Mouse (Mus musculus): ENCODE measurements around the gene Golga2. TPM values are rescaled to one million over a fixed set of nuclear protein-coding genes. Genes with fewer than 3 reads are reported as not detected.

The Golga2 gene
- total and polyA plus RNA-seq, 3 experiments: 15.4 to 27.1 (median 23.0) TPM

DNA sequence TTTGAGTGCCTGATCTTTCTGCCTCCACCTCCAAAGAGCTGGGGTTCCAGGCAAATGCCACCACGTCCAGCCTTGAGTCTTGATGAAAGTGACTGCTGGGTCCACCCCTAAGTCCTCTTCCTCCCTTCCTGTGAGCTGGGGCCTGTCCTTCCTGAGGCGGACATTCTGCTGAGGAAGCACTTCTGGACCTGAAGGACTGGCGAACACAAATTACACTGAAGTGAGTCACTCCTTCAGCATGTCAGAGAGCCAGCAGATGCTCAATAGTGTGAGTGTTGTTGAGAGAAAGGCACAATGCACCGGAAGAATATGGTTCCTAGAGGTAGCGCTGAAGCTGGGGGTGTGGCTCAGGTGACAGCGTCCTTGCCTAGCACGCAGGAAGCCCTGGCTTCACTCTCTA lies 38.2 kb downstream of the Golga2 start:
- H3K4me2 ChIP-seq (ENCODE audit: insufficient read depth, low read depth, poor library complexity, severe bottlenecking): no peak overlapping the region
- H3K4me1 ChIP-seq (ENCODE audit: control insufficient read depth in 1 of 2, insufficient read depth in 2 of 2): no peaks in the 10 kb centered on the region
- no peaks in the 10 kb centered on the region for H3K36me3 ChIP-seq (replicated peaks in 1 of 2; ENCODE audit: control insufficient read depth in 1 of 2, insufficient read depth in 1 of 2, low read length in 1 of 2)
- dilution Hi-C loops (cut with MboI; ENCODE audit: extremely low pct_ligation_motif_present, extremely low pct_unique_long_range_greater_than_20kb, low sequenced_read_pairs): no loop called here
- TF ChIP-seq HCFC1 (IDR thresholded peaks at IDR 0.05; ENCODE audit: low read depth, low read length) (no peak), SIN3A (IDR thresholded peaks at IDR 0.05; ENCODE audit: low read length) (no peak), IRF4 (IDR thresholded peaks at IDR 0.05; ENCODE audit: low read depth, low read length) (no peak), ETS1 (conservative IDR thresholded peaks at IDR 0.05; ENCODE audit: low read depth, low read length) (no peak)
- no peak for DNase-seq (ENCODE audit: extremely low read depth)
- H3K27me3 ChIP-seq (replicated peaks): peaks cover 87% of the 10 kb centered on the region
- in situ Hi-C loops (cut with MboI; ENCODE audit: low pct_ligation_motif_present, low pct_unique_long_range_greater_than_20kb, low sequenced_read_pairs): no loop called here
- H3K79me2 ChIP-seq (replicated peaks; ENCODE audit: control insufficient read depth, extremely low read depth, insufficient read depth, poor library complexity, severe bottlenecking): no peaks in the 10 kb centered on the region
- H3K27ac ChIP-seq (ENCODE audit: insufficient read depth, low read depth): no peak overlapping the region
- peaks cover 3% of the 10 kb centered on the region for H3K9me3 ChIP-seq (replicated peaks; ENCODE audit: low read length)
- no peak overlapping the region for H3K9ac ChIP-seq (ENCODE audit: insufficient read depth, low read depth)
- H3K4me3 ChIP-seq (replicated peaks in 1 of 3; ENCODE audit: low read depth in 2 of 3, low read length in 2 of 3, poor library complexity in 1 of 3): no peak overlapping the region

DNA sequence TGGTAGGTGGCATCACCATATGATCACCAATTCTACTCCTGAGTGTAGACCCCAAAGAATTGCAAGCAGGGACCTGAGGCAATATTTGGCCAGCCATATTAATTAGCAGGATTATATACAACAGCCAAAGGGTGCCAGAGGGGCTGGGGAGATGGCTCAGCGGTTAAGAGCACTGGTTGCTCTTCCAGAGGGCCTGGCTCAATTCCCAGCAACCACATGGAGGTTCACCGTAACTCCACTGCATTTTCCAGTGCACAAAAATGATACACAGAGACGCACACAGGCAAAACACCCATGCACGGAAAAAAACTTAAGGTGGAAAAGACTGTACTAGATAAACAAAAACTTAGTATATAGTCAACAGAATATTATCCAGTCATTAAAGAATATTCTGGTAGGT lies 40.0 kb downstream of the Golga2 start:
- H3K4me3 ChIP-seq (replicated peaks in 1 of 3; ENCODE audit: low read depth in 2 of 3, low read length in 2 of 3, poor library complexity in 1 of 3): no peak overlapping the region
- in situ Hi-C loops (cut with MboI; ENCODE audit: low pct_ligation_motif_present, low pct_unique_long_range_greater_than_20kb, low sequenced_read_pairs) (no loop called here), dilution Hi-C loops (cut with MboI; ENCODE audit: extremely low pct_ligation_motif_present, extremely low pct_unique_long_range_greater_than_20kb, low sequenced_read_pairs) (no loop called here)
- H3K27me3 ChIP-seq (replicated peaks): peaks cover 88% of the 10 kb centered on the region
- no peaks in the 10 kb centered on the region for H3K4me1 ChIP-seq (ENCODE audit: control insufficient read depth in 1 of 2, insufficient read depth in 2 of 2)
- no peak for DNase-seq (ENCODE audit: extremely low read depth)
- peaks cover 3% of the 10 kb centered on the region for H3K9me3 ChIP-seq (replicated peaks; ENCODE audit: low read length)
- H3K9ac ChIP-seq (ENCODE audit: insufficient read depth, low read depth): no peak overlapping the region
- H3K79me2 ChIP-seq (replicated peaks; ENCODE audit: control insufficient read depth, extremely low read depth, insufficient read depth, poor library complexity, severe bottlenecking): no peaks in the 10 kb centered on the region
- no peak for TF ChIP-seq MEF2A (IDR thresholded peaks at IDR 0.05; ENCODE audit: borderline replicate concordance, low read depth, low read length)
- H3K36me3 ChIP-seq (replicated peaks in 1 of 2; ENCODE audit: control insufficient read depth in 1 of 2, insufficient read depth in 1 of 2, low read length in 1 of 2): no peaks in the 10 kb centered on the region
- H3K27ac ChIP-seq (ENCODE audit: insufficient read depth, low read depth): no peak overlapping the region
- H3K4me2 ChIP-seq (ENCODE audit: insufficient read depth, low read depth, poor library complexity, severe bottlenecking): no peak overlapping the region

DNA sequence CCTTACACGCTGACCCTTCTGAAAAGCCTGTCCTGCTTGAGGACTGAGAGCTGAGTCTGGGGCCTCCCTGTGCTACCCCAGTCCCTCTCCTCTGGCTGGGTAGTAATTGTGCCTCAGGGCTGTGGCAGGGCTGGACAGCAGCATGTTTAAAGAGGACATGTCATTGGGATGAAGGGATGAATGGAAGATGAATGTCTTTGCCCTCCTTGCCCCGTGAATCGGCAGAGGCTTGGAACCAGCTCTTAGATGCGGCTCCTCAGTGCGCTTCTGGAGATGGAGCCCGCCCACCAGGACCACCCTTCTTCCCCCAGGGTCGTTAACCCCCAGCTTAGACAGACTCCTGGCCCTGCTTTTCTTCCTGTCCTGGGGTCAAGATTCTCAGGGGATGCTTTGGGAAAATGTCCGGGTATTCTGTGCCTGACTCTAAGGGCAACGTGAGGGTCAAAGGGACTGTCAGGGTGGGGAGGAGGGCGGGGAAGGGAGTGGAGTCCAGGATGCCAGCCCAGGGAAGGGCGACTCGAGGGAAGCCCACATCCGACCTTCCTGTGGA lies 41.8 kb downstream of the Golga2 start:
- Histone ChIP-seq H3K79me2 (replicated peaks; ENCODE audit: control insufficient read depth, extremely low read depth, insufficient read depth, poor library complexity, severe bottlenecking) (no peaks in the 10 kb centered on the region), H3K4me2 (ENCODE audit: insufficient read depth, low read depth, poor library complexity, severe bottlenecking) (no peak overlapping the region), H3K9me3 (replicated peaks; ENCODE audit: low read length) (peaks cover 3% of the 10 kb centered on the region), H3K27me3 (replicated peaks) (peaks cover 93% of the 10 kb centered on the region), H3K9ac (ENCODE audit: insufficient read depth, low read depth) (no peak overlapping the region), H3K27ac (ENCODE audit: insufficient read depth, low read depth) (no peak overlapping the region), H3K4me1 (ENCODE audit: control insufficient read depth in 1 of 2, insufficient read depth in 2 of 2) (no peaks in the 10 kb centered on the region), H3K4me3 (replicated peaks in 1 of 3; ENCODE audit: low read depth in 2 of 3, low read length in 2 of 3, poor library complexity in 1 of 3) (no peak overlapping the region), H3K36me3 (replicated peaks in 1 of 2; ENCODE audit: control insufficient read depth in 1 of 2, insufficient read depth in 1 of 2, low read length in 1 of 2) (no peaks in the 10 kb centered on the region)
- TF ChIP-seq RCOR1 (conservative IDR thresholded peaks at IDR 0.05; ENCODE audit: low read depth, low read length): no peak
- DNase-seq (ENCODE audit: extremely low read depth): no peak
- dilution Hi-C loops (cut with MboI; ENCODE audit: extremely low pct_ligation_motif_present, extremely low pct_unique_long_range_greater_than_20kb, low sequenced_read_pairs): no loop called here
- in situ Hi-C loops (cut with MboI; ENCODE audit: low pct_ligation_motif_present, low pct_unique_long_range_greater_than_20kb, low sequenced_read_pairs): no loop called here

DNA sequence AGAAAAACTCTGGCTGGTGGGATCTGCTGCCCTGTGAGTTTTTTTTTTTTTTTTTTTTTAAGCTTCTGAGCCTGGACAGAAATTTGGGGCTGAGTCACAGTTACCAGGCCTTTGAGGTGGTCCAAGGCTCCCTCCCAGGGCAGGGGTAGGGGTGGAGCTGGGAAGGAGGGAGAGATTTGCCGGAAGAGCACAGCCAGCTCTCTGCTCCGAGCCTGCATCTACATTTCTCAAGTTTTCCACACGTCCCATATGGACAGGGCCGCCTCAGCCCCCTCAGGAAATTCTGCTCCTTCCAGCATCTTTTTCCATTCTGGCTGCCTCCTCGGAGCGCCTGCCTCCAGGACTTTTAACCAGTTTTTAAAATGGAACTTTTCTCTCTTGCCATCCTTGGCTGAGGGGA lies 42.3 kb downstream of the Golga2 start:
- no peaks in the 10 kb centered on the region for H3K9me3 ChIP-seq (replicated peaks; ENCODE audit: low read length)
- no peak overlapping the region for H3K4me3 ChIP-seq (replicated peaks in 1 of 3; ENCODE audit: low read depth in 2 of 3, low read length in 2 of 3, poor library complexity in 1 of 3)
- in situ Hi-C loops (cut with MboI; ENCODE audit: low pct_ligation_motif_present, low pct_unique_long_range_greater_than_20kb, low sequenced_read_pairs): no loop called here
- no peaks in the 10 kb centered on the region for H3K79me2 ChIP-seq (replicated peaks; ENCODE audit: control insufficient read depth, extremely low read depth, insufficient read depth, poor library complexity, severe bottlenecking)
- peaks cover 95% of the 10 kb centered on the region for H3K27me3 ChIP-seq (replicated peaks)
- no peak overlapping the region for H3K9ac ChIP-seq (ENCODE audit: insufficient read depth, low read depth)
- no peak overlapping the region for H3K4me2 ChIP-seq (ENCODE audit: insufficient read depth, low read depth, poor library complexity, severe bottlenecking)
- no peaks in the 10 kb centered on the region for H3K4me1 ChIP-seq (ENCODE audit: control insufficient read depth in 1 of 2, insufficient read depth in 2 of 2)
- H3K36me3 ChIP-seq (replicated peaks in 1 of 2; ENCODE audit: control insufficient read depth in 1 of 2, insufficient read depth in 1 of 2, low read length in 1 of 2): no peaks in the 10 kb centered on the region
- no peak for TF ChIP-seq IRF4 (IDR thresholded peaks at IDR 0.05; ENCODE audit: low read depth, low read length)
- TF ChIP-seq SIN3A (IDR thresholded peaks at IDR 0.05; ENCODE audit: low read length): no peak
- H3K27ac ChIP-seq (ENCODE audit: insufficient read depth, low read depth): no peak overlapping the region
- dilution Hi-C loops (cut with MboI; ENCODE audit: extremely low pct_ligation_motif_present, extremely low pct_unique_long_range_greater_than_20kb, low sequenced_read_pairs): no loop called here
- no peak for DNase-seq (ENCODE audit: extremely low read depth)
